Mouse (Mus musculus) forebrain, embryonic 12.5 days (tissue): ENCODE data around the gene Ociad2. TPM values are rescaled to one million over a fixed set of nuclear protein-coding genes. Genes with fewer than 3 reads are reported as not detected.

Experiments
- ATAC-seq: fragments of 200-750 bp; cut with Nextera tagmentation; 2 replicates; pipeline ENCODE4 v1.8.0; 2017; ENCODE audit warnings: moderate TSS enrichment; ENCODE audit not compliant: low FRiP score
- H3K27ac ChIP-seq: fragments of 300-500 bp; sonication (generic); 2 replicates; pipeline ENCODE4 v1.5.1; 2016; ENCODE audit warnings: mild to moderate bottlenecking
- H3K27me3 ChIP-seq: fragments of 300-500 bp; sonication (generic); 2 replicates; pipeline ENCODE4 v1.6.1; 2016; ENCODE audit warnings: mild to moderate bottlenecking
- H3K36me3 ChIP-seq: fragments of 300-500 bp; sonication (generic); replicated peaks from 2 replicates; pipeline ENCODE4 v1.6.1; 2016; ENCODE audit warnings: mild to moderate bottlenecking
- H3K4me1 ChIP-seq: fragments of 300-500 bp; sonication (generic); 2 replicates; pipeline ENCODE4 v1.6.1; 2016
- H3K4me2 ChIP-seq: fragments of 300-500 bp; sonication (generic); 2 replicates; pipeline ENCODE4 v1.6.1; 2016; ENCODE audit warnings: mild to moderate bottlenecking, moderate library complexity
- H3K4me3 ChIP-seq: fragments of 300-500 bp; sonication (generic); replicated peaks from 2 replicates; pipeline ENCODE4 v1.5.1; 2016; ENCODE audit warnings: mild to moderate bottlenecking
- H3K9ac ChIP-seq: fragments of 300-500 bp; sonication (generic); 2 replicates; pipeline ENCODE4 v1.6.1; 2016; ENCODE audit warnings: mild to moderate bottlenecking
- H3K9me3 ChIP-seq: fragments of 300-500 bp; sonication (generic); 2 replicates; pipeline ENCODE4 v1.6.1; 2016
- WGBS: fragments of 180-500 bp; shearing (Covaris S2); methylation state at CpG from one replicate; pipeline ENCODE4 v1.1.7; 2016; 5-methylcytosine and 5-hydroxymethylcytosine counted together
- polyA plus RNA-seq: library from polyadenylated mRNA; unstranded; fragments of >200 nt; fragmentation: Nextera tagmentation; extraction: Ambion mirVana; gene quantifications from 2 replicates; pipeline ENCODE4 v1.2.1, GENCODE M21; 2016

Gene Ociad2
- 11.9 and 12.1 TPM in 2 replicates for polyA plus RNA-seq

DNA sequence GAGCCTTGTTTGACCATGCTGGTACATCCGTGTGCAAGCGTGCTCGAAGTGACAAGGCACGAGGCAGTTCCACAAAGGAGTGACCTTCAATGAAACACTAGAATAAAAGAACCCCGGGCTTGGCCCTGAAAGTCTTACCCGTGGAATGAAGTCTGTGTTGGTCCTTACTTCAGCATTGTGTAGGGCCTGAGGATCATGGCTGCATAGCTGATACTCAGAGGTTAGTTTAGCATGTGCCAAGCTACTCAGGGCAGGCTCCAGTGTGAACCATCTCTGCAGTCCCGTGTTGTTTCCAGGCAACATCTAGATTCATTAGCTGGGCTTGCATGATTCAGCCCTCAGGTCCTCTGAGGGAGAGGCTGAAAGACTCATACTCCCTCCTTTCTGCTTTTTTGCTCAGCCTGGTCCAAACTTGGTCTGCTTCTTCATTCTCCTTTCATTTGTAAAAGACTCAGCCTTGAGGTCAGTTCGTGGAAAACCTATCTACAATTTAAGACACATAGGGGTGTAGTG lies at the start of gene Ociad2:
Gene Ociad2, minus strand, starts transcription at position 306 of the 513 bp plus-strand sequence.
- no peak within 1 kb of the TSS for H3K27ac ChIP-seq
- no peak for ATAC-seq
- no peaks in the 10 kb centered on the region for H3K36me3 ChIP-seq
- 78% methylated on average over 8 of the region's 8 CpGs for WGBS
- no peak within 1 kb of the TSS for H3K4me3 ChIP-seq
- no peak within 1 kb of the TSS for H3K4me2 ChIP-seq
- H3K4me1 ChIP-seq: peaks cover 17% of the 10 kb centered on the region
- H3K9me3 ChIP-seq: no peaks in the 10 kb centered on the region
- H3K9ac ChIP-seq: no peak within 1 kb of the TSS
- peaks cover 9% of the 10 kb centered on the region; the same call in 1 of the 2 replicates for H3K27me3 ChIP-seq

DNA sequence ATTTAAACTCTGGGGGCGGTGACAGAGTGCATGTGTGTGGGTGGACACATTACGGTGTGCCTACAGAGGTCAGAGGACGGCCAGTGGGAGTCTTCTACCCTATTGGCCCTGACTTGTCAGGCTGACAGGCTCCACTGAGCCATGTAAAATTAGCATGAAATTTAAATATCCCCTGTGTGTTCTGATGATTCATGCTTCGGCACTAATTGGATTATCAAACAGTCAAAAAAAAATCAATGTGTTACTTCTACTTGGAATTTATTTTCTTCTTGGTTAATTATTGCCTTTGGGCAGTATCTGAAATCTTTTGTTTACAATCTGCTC lies 42.8 kb upstream of the Ociad2 start:
- Histone ChIP-seq H3K9me3 (no peaks in the 10 kb centered on the region), H3K27me3 (peaks cover 13% of the 10 kb centered on the region), H3K27ac (no peak overlapping the region), H3K4me2 (no peak overlapping the region), H3K36me3 (no peaks in the 10 kb centered on the region), H3K9ac (no peak overlapping the region), H3K4me1 (no peaks in the 10 kb centered on the region; the same call in 1 of the 2 replicates), H3K4me3 (no peak overlapping the region)
- WGBS: 61% methylated on average over 4 of the region's 4 CpGs
- ATAC-seq: no peak

DNA sequence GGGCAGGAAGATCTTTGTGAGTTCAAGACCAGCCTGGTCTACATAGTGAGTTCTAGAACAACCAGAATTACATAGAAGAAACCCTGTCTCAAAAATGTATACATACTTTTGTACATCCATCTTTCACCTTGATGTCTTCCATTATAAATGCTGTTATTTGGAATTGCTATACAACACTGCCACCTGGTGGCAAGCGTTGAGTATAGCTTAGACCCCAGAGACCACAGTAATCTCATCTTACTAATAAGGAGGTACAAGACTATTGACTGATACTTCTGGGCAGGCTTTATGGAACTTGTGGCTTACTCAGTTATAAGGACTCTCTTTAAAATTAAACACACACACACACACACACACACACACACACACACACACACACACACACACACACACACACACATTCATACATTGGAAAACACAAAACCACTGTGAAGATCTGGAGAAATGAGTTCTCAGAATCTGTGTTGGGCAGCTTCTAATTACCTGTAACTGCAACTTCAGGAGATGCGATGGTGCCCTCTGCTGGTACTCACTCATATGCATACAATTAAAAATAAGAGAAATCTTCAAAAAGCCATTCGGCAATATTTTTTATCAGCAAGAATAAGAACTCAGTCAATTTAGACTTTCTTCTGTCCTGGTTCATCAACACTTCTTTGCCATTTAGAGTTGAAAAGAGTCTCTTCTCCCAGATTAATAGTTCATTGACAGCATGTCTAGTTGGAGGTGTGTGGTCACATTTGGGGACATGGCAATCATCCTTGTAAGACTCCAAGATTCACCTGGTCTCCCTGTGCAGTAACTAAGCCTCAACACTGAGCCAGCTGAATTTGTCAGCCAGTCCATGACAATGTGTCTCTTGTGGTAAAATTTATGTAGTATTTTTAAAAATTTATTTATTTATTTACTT lies 42.2 kb upstream of the Ociad2 start:
- H3K27me3 ChIP-seq: peaks cover 13% of the 10 kb centered on the region
- no peaks in the 10 kb centered on the region for H3K36me3 ChIP-seq
- no peaks in the 10 kb centered on the region for H3K9me3 ChIP-seq
- H3K4me1 ChIP-seq: no peaks in the 10 kb centered on the region; the same call in 1 of the 2 replicates
- no peak overlapping the region for H3K4me3 ChIP-seq
- 31% methylated on average over 3 of the region's 3 CpGs for WGBS
- H3K9ac ChIP-seq: no peak overlapping the region
- ATAC-seq: no peak
- H3K4me2 ChIP-seq: no peak overlapping the region
- H3K27ac ChIP-seq: no peak overlapping the region

DNA sequence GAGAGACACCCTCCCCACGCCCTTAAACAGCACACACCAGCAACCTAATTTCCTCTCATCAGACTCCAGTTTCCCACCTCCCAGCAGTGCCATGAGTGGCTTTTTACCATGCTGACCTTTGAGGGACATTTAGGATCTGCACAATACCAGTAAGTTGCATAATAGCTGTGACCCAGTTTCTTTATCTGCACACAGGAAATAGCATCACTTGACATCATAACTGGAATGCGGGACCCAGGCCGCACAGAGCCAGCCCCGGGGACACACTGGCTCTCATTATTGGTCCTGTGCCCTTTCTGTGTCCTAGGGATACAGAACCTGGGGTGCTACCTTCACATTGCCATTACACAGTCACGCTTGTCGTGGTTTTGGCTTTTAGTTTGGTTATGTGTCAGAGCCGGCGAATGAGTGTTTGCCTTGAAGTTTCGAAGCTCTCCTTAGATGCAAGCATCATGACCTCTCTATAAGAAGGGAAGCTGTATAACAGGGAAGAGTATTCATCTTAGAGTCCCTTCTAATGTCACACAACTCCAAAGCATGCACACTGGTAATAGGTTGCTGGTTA lies 41.2 kb upstream of the Ociad2 start:
- Histone ChIP-seq H3K9ac (no peak overlapping the region), H3K4me2 (no peak overlapping the region), H3K9me3 (no peaks in the 10 kb centered on the region), H3K36me3 (no peaks in the 10 kb centered on the region), H3K4me3 (no peak overlapping the region), H3K27ac (no peak overlapping the region), H3K27me3 (peaks cover 13% of the 10 kb centered on the region), H3K4me1 (no peaks in the 10 kb centered on the region; the same call in 1 of the 2 replicates)
- WGBS: 89% methylated on average over 9 of the region's 9 CpGs
- ATAC-seq: no peak

DNA sequence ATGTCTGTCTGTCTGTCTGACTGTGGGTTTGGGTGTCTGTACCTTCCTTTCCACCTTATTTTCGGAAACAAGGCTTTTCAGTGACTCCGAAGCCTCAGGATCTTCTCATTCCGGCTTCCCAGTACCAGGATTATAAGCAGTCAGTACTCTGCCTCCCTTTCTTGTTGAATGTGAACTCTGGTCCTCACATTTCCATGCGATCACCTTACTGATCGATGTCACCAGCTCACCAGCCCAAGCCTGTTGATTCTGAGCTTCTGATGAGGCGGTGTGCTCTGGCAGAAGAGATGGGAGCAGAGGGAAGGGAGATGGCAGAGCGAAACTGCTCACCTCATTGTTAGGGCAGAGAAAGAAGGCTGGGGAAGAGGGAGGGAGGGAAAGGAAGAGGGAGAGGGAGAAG lies 40.7 kb upstream of the Ociad2 start:
- H3K9ac ChIP-seq: no peak overlapping the region
- H3K27ac ChIP-seq: no peak overlapping the region
- H3K4me2 ChIP-seq: no peak overlapping the region
- WGBS: 79% methylated on average over 6 of the region's 7 CpGs
- no peaks in the 10 kb centered on the region for H3K36me3 ChIP-seq
- H3K4me1 ChIP-seq: no peaks in the 10 kb centered on the region; the same call in 1 of the 2 replicates
- no peak for ATAC-seq
- no peaks in the 10 kb centered on the region for H3K9me3 ChIP-seq
- no peak overlapping the region for H3K4me3 ChIP-seq
- H3K27me3 ChIP-seq: peaks cover 13% of the 10 kb centered on the region

DNA sequence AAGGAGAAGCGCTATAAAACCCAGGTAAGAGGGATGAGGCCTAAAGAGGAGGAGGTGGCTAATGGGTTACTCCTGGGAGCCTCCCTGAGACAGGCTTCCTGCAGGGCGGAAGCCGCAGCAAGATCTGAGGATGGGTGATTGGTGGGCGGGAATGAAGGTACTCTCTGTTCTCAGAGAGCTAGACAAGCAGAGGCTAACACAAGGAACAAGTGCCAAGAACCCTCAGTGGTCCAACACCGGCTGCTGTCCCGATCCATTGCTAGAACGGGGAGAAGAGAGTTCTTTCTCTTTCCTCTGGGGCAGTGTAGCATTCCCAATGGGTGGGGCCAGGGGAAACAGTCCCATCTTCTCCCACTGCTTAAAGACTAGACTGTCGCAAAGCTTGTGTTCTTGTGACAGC lies 40.0 kb upstream of the Ociad2 start:
- ATAC-seq: no peak
- no peak overlapping the region for H3K4me2 ChIP-seq
- peaks cover 13% of the 10 kb centered on the region for H3K27me3 ChIP-seq
- 70% methylated on average over 8 of the region's 8 CpGs for WGBS
- H3K36me3 ChIP-seq: no peaks in the 10 kb centered on the region
- no peak overlapping the region for H3K9ac ChIP-seq
- H3K9me3 ChIP-seq: no peaks in the 10 kb centered on the region
- no peak overlapping the region for H3K4me3 ChIP-seq
- H3K4me1 ChIP-seq: no peaks in the 10 kb centered on the region; the same call in 1 of the 2 replicates
- H3K27ac ChIP-seq: no peak overlapping the region

DNA sequence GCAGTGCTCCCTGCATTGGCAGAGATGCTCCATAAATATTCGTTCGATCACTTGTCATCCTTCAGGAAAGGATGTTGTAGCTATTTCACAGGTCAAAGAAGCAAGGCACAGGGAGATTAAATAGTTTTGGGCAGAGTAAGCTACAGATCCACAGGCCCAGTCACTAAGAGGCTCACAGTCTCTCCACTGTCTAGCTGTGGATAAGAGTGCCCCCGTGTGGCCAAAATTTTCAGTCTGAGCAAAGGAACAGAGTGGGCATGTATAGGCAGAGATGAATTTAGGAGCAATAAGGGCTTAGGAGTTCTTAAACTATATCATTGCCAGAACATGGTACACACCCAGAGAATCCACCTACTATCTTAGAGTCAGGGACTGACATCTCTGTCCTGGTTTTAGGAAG lies 39.1 kb upstream of the Ociad2 start:
- Histone ChIP-seq H3K9me3 (no peaks in the 10 kb centered on the region), H3K4me2 (no peak overlapping the region), H3K27me3 (peaks cover 13% of the 10 kb centered on the region), H3K4me3 (no peak overlapping the region), H3K9ac (no peak overlapping the region), H3K27ac (no peak overlapping the region), H3K4me1 (no peaks in the 10 kb centered on the region; the same call in 1 of the 2 replicates), H3K36me3 (no peaks in the 10 kb centered on the region)
- ATAC-seq: peak; percentile 75
- WGBS: 37% methylated on average over 3 of the region's 3 CpGs

DNA sequence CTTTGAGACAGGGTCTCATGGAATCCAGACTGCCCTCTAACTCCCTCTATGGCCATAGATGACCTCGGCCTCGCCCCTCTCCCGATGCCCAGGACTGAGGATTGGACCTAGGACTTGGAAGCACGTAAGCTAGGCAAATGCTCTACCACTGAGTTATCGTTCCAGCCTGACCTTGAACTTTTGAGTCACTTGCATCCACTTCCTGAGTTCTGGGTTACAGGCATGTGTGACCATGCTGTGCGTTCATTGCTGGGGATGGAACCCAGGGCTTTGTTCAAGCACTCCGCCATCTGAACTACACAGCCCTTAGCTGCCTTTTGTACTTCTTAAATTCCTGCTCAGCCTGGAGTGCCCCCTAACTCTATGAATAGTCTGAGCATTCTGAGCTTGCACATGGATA lies 35.7 kb upstream of the Ociad2 start:
- no peaks in the 10 kb centered on the region for H3K9me3 ChIP-seq
- H3K27me3 ChIP-seq: peaks cover 13% of the 10 kb centered on the region
- H3K9ac ChIP-seq: no peak overlapping the region
- H3K4me2 ChIP-seq: no peak overlapping the region
- no peak overlapping the region for H3K4me3 ChIP-seq
- 85% methylated on average over 7 of the region's 7 CpGs for WGBS
- no peak overlapping the region for H3K27ac ChIP-seq
- no peak for ATAC-seq
- H3K36me3 ChIP-seq: no peaks in the 10 kb centered on the region
- no peaks in the 10 kb centered on the region for H3K4me1 ChIP-seq

DNA sequence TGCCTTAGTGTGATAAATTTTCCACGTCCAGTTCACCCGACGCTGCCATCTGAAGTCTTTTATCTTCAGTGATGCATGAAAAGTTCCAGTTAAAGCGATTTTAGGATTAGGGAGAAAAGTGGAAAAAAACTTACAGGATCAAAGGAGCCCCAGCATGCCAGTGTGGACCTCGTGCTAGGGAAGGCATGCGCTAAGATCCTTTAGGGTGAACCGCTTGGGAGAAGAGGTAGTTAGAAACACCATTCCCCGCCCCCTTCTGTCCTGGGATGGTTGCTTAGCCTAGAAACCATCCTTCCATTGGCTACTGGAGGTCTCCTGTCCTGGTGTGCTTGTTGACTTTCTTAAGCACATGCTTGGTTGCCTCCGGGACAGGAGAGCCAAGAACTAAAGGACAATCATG lies 35.2 kb upstream of the Ociad2 start:
- Histone ChIP-seq H3K4me1 (no peaks in the 10 kb centered on the region), H3K36me3 (no peaks in the 10 kb centered on the region), H3K27ac (no peak overlapping the region), H3K4me2 (no peak overlapping the region), H3K27me3 (peaks cover 10% of the 10 kb centered on the region), H3K4me3 (no peak overlapping the region), H3K9ac (no peak overlapping the region), H3K9me3 (no peaks in the 10 kb centered on the region)
- WGBS: 45% methylated on average over 9 of the region's 9 CpGs
- no peak for ATAC-seq

DNA sequence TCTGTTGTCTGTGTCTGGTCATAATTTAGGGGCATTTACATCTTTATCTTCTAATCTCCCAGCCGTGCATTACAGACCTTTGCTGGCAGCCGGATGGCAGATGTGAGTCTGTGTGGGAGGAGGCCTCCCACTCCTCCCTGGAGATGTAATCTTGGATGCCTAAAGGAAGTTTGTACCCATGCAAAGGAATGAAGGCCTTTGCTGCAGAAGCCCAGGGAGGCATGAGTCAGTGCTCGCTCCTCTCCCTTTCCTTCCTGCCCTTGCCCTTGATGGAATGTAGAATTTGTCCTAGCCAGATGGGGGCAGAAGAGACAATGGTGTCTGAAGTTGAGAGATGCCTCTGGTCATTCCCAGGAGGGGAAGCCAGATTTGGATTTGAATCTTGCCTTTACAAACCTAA lies 32.4 kb upstream of the Ociad2 start:
- H3K9ac ChIP-seq: no peak overlapping the region
- no peaks in the 10 kb centered on the region for H3K36me3 ChIP-seq

DNA sequence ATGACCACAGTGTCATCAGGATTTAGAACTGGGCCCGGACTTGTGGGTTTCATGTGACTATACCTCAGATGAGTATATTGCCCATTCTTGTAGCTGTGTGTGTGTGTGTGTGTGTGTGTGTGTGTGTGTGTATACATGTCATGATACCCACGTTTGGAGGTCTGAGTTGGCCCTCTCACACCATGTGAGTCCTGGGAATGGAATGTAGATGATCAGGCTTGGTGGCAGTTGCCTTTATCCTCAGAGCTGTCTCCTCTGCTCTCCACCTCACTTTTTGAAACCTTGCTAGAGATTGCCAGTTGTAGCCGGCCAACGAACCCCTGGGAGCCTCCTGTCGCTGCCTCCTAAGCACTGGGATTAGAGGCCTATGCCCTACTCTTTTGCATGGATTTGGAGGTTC lies 31.8 kb upstream of the Ociad2 start:
- Histone ChIP-seq H3K4me3 (no peak overlapping the region), H3K9me3 (no peaks in the 10 kb centered on the region), H3K27me3 (no peaks in the 10 kb centered on the region), H3K36me3 (no peaks in the 10 kb centered on the region), H3K4me1 (no peaks in the 10 kb centered on the region), H3K4me2 (no peak overlapping the region), H3K27ac (no peak overlapping the region), H3K9ac (no peak overlapping the region)
- WGBS: 79% methylated on average over 5 of the region's 5 CpGs
- ATAC-seq: no peak

More for the DNA sequence above, 32.4 kb upstream of the Ociad2 start:
- 80% methylated on average over 3 of the region's 3 CpGs for WGBS
- no peak overlapping the region for H3K27ac ChIP-seq
- H3K4me1 ChIP-seq: no peaks in the 10 kb centered on the region
- H3K4me2 ChIP-seq: no peak overlapping the region
- H3K9me3 ChIP-seq: no peaks in the 10 kb centered on the region
- H3K4me3 ChIP-seq: no peak overlapping the region
- H3K27me3 ChIP-seq: no peaks in the 10 kb centered on the region
- ATAC-seq: no peak

DNA sequence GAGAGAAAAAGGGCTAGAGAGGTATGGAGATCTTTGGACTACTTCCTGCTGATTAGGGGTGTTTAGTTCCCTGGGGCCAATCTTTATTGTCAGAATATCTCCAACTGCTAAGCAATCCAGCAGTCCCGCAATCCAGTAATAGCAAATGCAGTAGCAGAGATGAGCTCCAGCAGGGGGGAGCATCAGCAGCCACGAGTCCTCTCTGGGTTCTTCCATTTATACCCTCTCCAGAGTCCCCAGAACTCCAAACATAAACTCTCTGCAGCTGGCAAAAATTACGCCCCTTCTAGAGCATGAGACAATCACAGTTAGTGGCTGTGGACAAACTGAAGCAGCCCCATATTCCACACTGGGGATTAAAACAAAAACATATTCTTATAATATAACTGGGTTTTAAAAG lies 28.9 kb upstream of the Ociad2 start:
- no peaks in the 10 kb centered on the region for H3K36me3 ChIP-seq
- no peak overlapping the region for H3K4me2 ChIP-seq
- no peak overlapping the region for H3K9ac ChIP-seq
- WGBS: 53% methylated on average over 3 of the region's 3 CpGs
- H3K4me1 ChIP-seq: no peaks in the 10 kb centered on the region
- H3K27ac ChIP-seq: no peak overlapping the region
- no peak overlapping the region for H3K4me3 ChIP-seq
- H3K9me3 ChIP-seq: no peaks in the 10 kb centered on the region
- H3K27me3 ChIP-seq: no peaks in the 10 kb centered on the region
- ATAC-seq: no peak
